Mouse (Mus musculus) midbrain, embryonic 14.5 days (tissue): Measurements from ENCODE around the gene Dach1. TPM values are rescaled to one million over a fixed set of nuclear protein-coding genes. Genes with fewer than 3 reads are reported as not detected.

Experiments used
- ATAC-seq: fragments of 200-750 bp; cut with Nextera tagmentation; 2 replicates; pipeline ENCODE4 v1.8.0; 2017; ENCODE audit warnings: moderate number of reproducible peaks, moderate library complexity; ENCODE audit not compliant: low FRiP score, low TSS enrichment
- DNase-seq: peaks from one replicate; pipeline ENCODE4 v3.0.0-alpha.2; 2015
- H3K27ac ChIP-seq: fragments of 300-500 bp; sonication (generic); replicated peaks from 2 replicates; pipeline ENCODE4 v1.5.1; 2014; ENCODE audit warnings: mild to moderate bottlenecking, low read depth, low read length, moderate library complexity
- H3K27me3 ChIP-seq: fragments of 300-500 bp; sonication (generic); 2 replicates; pipeline ENCODE4 v1.6.1; 2014; ENCODE audit warnings: low read length, control low read depth, mixed read lengths; ENCODE audit not compliant: control insufficient read depth, insufficient read depth
- H3K36me3 ChIP-seq: fragments of 300-500 bp; sonication (generic); 2 replicates; pipeline ENCODE4 v1.6.1; 2014; ENCODE audit warnings: low read length, control low read depth; ENCODE audit not compliant: control insufficient read depth, insufficient read depth
- H3K4me1 ChIP-seq: fragments of 300-500 bp; sonication (generic); 2 replicates; pipeline ENCODE4 v1.6.1; 2014; ENCODE audit warnings: mild to moderate bottlenecking, antibody characterized with exemption, low read length, control low read depth; ENCODE audit not compliant: control insufficient read depth, insufficient read depth
- H3K4me2 ChIP-seq: fragments of 300-500 bp; sonication (generic); 2 replicates; pipeline ENCODE4 v1.6.1; 2014; ENCODE audit warnings: mild to moderate bottlenecking, low read length, moderate library complexity
- H3K4me3 ChIP-seq: fragments of 300-500 bp; sonication (generic); replicated peaks from 2 replicates; pipeline ENCODE4 v1.5.1; 2014; ENCODE audit warnings: low read depth, low read length
- H3K9ac ChIP-seq: fragments of 300-500 bp; sonication (generic); replicated peaks from 2 replicates; pipeline ENCODE4 v1.6.1; 2014; ENCODE audit warnings: mild to moderate bottlenecking, low read length, moderate library complexity
- H3K9me3 ChIP-seq: fragments of 300-500 bp; sonication (generic); 2 replicates; pipeline ENCODE4 v1.6.1; 2016; ENCODE audit warnings: low read length, control low read depth, mixed read lengths; ENCODE audit not compliant: control insufficient read depth
- WGBS: fragments of 180-500 bp; shearing (Covaris S2); extraction: QIAGEN DNeasy Blood & Tissue Kit; methylation state at CpG from one replicate; pipeline ENCODE4 v1.1.7; 2014; 5-methylcytosine and 5-hydroxymethylcytosine counted together
- polyA plus RNA-seq: library from polyadenylated mRNA; unstranded; fragments of >200 nt; fragmentation: Nextera tagmentation; extraction: Ambion mirVana; gene quantifications from 2 replicates; pipeline ENCODE4 v1.2.1, GENCODE M21; 2014

Dach1 gene
- polyA plus RNA-seq, 1 experiment from 2014 or later: 20.0 TPM

- H3K36me3 ChIP-seq: no peaks in the 10 kb centered on the region
- ATAC-seq (no peak), DNase-seq (no peak)
- H3K4me2 ChIP-seq: no peak overlapping the region
- no peak overlapping the region for H3K27ac ChIP-seq
- H3K4me1 ChIP-seq: no peaks in the 10 kb centered on the region
- no peaks in the 10 kb centered on the region for H3K9me3 ChIP-seq
- no peaks in the 10 kb centered on the region for H3K27me3 ChIP-seq
- WGBS: 82% methylated on average over 2 of the region's 2 CpGs
- H3K4me3 ChIP-seq: no peak overlapping the region
- H3K9ac ChIP-seq: no peak overlapping the region
These were observed 82.2 kb downstream of the Dach1 start for GRCm38 (mm10) chr14:98087355-98087754.

- H3K4me2 ChIP-seq: no peak overlapping the region
- H3K4me3 ChIP-seq: no peak overlapping the region
- H3K4me1 ChIP-seq: no peaks in the 10 kb centered on the region
- WGBS: 85% methylated on average over 4 of the region's 4 CpGs
- H3K9me3 ChIP-seq: no peaks in the 10 kb centered on the region
- no peaks in the 10 kb centered on the region for H3K36me3 ChIP-seq
- ATAC-seq: no peak
- H3K27ac ChIP-seq: no peak overlapping the region
- H3K9ac ChIP-seq: no peak overlapping the region
- no peak for DNase-seq
- no peaks in the 10 kb centered on the region for H3K27me3 ChIP-seq
These were observed 82.8 kb downstream of the Dach1 start for GRCm38 (mm10) chr14:98086794-98087193.

DNA sequence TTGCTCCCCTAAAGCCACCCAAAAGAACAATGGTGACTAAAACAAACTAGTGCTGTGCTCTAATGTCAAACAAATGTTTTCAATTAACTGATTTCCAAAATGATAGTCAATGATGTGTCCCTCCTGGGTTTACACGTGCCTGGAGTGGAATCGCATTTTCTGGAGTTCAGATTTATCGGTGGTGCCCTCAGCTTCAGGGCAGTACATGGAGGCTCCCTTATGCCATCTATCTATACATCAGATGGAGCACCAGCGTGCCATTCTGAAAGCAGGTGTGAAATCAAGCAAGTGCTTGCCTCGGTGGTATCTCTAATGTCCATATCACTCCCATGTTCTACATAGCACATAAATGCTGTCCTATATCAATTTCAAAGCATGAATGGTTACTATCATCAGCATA lies 84.4 kb downstream of the Dach1 start:
- H3K27me3 ChIP-seq: no peaks in the 10 kb centered on the region
- H3K9ac ChIP-seq: no peak overlapping the region
- no peak overlapping the region for H3K4me3 ChIP-seq
- H3K27ac ChIP-seq: no peak overlapping the region
- no peaks in the 10 kb centered on the region for H3K36me3 ChIP-seq
- no peak overlapping the region for H3K4me2 ChIP-seq
- no peaks in the 10 kb centered on the region for H3K9me3 ChIP-seq
- H3K4me1 ChIP-seq: no peaks in the 10 kb centered on the region
- DNase-seq (no peak), ATAC-seq (no peak)
- WGBS: 76% methylated on average over 5 of the region's 5 CpGs

- 73% methylated on average over 1 of the region's 1 CpGs for WGBS
- no peaks in the 10 kb centered on the region for H3K27me3 ChIP-seq
- H3K9me3 ChIP-seq: no peaks in the 10 kb centered on the region
These were observed 84.8 kb downstream of the Dach1 start for GRCm38 (mm10) chr14:98084720-98085119.

GRCm38 (mm10) chr14:98083419-98083818 lies 86.1 kb downstream of the Dach1 start:
- DNase-seq: peak; percentile 33

More at GRCm38 (mm10) chr14:98084720-98085119, 84.8 kb downstream of the Dach1 start:
- no peak overlapping the region for H3K4me2 ChIP-seq
- H3K4me3 ChIP-seq: no peak overlapping the region
- ATAC-seq (no peak), DNase-seq (no peak)
- H3K36me3 ChIP-seq: no peaks in the 10 kb centered on the region
- H3K9ac ChIP-seq: no peak overlapping the region
- H3K27ac ChIP-seq: no peak overlapping the region
- H3K4me1 ChIP-seq: no peaks in the 10 kb centered on the region

DNA sequence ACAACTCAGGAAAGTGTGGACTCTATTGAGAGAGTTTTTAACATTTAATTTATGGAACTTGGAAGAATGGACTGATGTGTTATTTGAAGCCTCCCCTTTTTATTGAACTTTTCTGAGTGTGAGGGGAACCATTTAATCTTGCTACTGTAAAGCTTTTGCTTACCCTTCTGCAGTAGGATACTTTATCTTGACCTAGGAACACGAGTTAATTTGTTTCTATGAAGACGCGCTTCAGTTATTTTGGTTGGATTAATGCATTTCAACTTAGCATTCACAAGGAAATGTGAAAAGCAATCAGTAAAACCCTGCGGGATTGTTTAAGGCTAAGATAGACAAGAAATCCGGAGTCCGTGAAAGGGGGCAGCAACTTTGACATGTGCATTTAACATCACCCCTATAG lies 89.6 kb downstream of the Dach1 start:
- WGBS: 49% methylated on average over 6 of the region's 6 CpGs
- H3K9ac ChIP-seq: no peak overlapping the region
- DNase-seq (no peak), ATAC-seq (no peak)
- no peak overlapping the region for H3K27ac ChIP-seq
- H3K27me3 ChIP-seq: no peaks in the 10 kb centered on the region
- no peak overlapping the region for H3K4me2 ChIP-seq
- no peaks in the 10 kb centered on the region for H3K4me1 ChIP-seq
- H3K9me3 ChIP-seq: no peaks in the 10 kb centered on the region
- no peaks in the 10 kb centered on the region for H3K36me3 ChIP-seq
- H3K4me3 ChIP-seq: no peak overlapping the region

More at GRCm38 (mm10) chr14:98083419-98083818, 86.1 kb downstream of the Dach1 start:
- Histone ChIP-seq H3K4me2 (no peak overlapping the region), H3K36me3 (no peaks in the 10 kb centered on the region), H3K9me3 (no peaks in the 10 kb centered on the region), H3K27me3 (no peaks in the 10 kb centered on the region), H3K27ac (no peak overlapping the region), H3K4me3 (no peak overlapping the region), H3K4me1 (no peaks in the 10 kb centered on the region), H3K9ac (no peak overlapping the region)
- WGBS: 7% methylated on average over 1 of the region's 1 CpGs
- ATAC-seq: no peak

- Histone ChIP-seq H3K9ac (no peak overlapping the region), H3K4me2 (no peak overlapping the region), H3K36me3 (no peaks in the 10 kb centered on the region), H3K27me3 (no peaks in the 10 kb centered on the region), H3K27ac (no peak overlapping the region), H3K4me1 (peaks cover 9% of the 10 kb centered on the region; the same call in 1 of the 2 replicates), H3K4me3 (no peak overlapping the region), H3K9me3 (no peaks in the 10 kb centered on the region)
- no peak for ATAC-seq
- DNase-seq: no peak
These were observed 91.6 kb downstream of the Dach1 start for GRCm38 (mm10) chr14:98077996-98078395.

DNA sequence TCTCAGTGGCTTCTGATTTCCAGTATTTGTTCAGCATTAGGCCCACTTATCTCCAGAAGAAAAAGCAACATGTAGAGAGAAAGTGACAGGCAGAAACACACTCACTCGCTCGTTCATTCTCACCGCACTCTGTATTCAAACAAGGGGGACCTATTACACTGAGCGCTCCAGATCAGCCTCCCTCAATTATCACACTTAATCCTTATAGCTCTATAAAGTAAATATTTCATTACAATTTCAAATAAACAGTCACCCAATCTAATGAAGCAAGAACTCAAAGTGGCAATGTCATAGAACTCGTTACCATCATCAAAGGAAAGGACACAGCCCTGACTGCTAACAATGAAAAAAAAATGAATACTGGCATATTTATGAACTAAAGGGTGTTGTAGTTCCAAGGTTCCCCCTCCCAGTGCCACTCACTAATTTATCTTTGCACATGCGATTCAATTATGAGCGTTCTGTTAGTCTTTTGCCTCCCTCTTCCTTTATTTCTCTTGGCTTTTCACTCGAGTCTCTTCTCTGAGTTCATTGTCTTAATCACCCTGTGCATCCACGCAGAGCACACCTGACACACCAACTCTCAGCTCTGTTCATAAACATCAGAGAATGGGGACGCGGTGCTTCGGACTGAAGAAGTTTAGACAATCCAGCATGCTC lies 96.0 kb downstream of the Dach1 start:
- H3K9ac ChIP-seq: peak overlapping the region; percentile 1; the same call in 1 of the 2 replicates
- DNase-seq: peak; percentile 44
- H3K4me3 ChIP-seq: no peak overlapping the region; the same call in 1 of the 2 replicates
- H3K9me3 ChIP-seq: no peaks in the 10 kb centered on the region
- 8% methylated on average over 12 of the region's 12 CpGs for whole genome bisulfite sequencing
- no peaks in the 10 kb centered on the region for H3K36me3 ChIP-seq
- H3K4me1 ChIP-seq: peaks cover 25% of the 10 kb centered on the region
- H3K4me2 ChIP-seq: peak overlapping the region; percentile 49
- ATAC-seq: peak; percentile 82
- H3K27ac ChIP-seq: peak overlapping the region; percentile 71
- no peaks in the 10 kb centered on the region for H3K27me3 ChIP-seq
